Mouse (Mus musculus) lung, postnatal 36 days (tissue): ENCODE measurements around the gene Plpp3.

ENCODE experiments used
- DNase-seq: peaks from one replicate; pipeline ENCODE4 v3.0.0; 2022; ENCODE audit warnings: mixed read lengths

Gene Plpp3

DNA sequence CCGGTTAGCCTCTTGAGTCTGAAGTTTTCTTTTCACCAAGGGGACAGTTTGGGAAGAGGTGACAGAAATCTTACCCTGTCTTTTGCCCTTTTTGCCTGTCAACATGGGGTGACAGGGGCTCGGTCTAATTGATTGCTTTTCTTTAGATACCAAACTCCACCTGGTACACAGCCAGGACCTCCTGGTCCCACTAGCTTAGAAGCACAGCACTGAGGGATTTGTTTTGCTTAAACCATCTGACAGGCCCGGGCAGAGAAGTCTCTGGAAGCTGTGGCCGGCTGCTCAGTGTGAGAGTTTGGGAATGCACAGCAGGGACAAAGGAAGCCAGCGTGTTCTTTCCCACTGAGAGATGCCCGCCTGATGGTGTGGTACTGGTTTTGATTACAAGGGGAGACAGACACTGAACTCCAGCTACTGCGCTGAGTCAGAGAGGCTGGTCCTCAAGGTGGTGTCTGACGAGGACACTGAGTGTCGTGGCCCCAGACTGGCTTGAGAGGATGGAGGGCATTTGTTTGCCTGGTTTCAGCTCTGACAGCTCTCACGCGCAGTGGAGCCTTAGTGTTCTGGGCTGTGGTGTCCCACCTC lies 64.2 kb downstream of the Plpp3 start:
- no peak for DNase-seq

DNA sequence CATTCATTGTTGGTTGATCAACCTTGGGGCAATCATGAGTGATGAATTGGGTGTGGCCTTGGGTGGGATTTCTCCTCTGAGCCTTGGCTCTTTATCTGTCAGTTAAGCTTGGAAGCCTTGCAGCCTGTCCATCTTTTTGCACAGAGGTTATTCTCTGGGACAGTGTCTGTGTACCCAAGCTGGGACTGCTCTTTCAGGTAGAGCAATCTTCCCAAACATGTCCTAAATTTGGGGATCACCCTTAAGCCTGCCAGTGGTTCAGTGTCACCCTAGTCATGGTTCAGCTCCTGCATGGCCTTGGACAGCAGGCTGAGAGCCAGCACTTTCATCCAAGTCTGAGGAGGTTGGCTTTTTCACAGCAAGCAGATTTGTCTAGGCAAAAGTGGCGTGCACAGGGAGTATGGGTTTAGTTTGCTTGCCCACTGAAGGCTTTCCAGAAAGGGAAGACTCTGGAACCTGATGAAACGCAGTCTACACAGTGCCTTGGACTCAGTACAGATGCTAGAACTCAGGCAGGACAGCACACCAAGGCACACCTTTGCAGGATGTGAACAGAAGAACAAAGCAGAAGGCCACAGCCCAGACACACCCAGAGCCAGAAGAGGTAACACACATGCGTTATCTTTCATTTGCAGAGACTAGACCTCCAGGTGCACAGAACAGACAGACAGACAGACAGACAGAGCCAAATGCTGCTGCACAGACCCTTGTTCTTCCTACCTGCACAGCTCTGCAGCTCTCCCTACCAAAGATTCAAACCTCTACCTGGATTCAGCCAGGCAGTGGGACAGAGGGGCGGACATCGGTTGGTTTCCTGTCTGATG lies 66.2 kb downstream of the Plpp3 start:
- DNase-seq: no peak

DNA sequence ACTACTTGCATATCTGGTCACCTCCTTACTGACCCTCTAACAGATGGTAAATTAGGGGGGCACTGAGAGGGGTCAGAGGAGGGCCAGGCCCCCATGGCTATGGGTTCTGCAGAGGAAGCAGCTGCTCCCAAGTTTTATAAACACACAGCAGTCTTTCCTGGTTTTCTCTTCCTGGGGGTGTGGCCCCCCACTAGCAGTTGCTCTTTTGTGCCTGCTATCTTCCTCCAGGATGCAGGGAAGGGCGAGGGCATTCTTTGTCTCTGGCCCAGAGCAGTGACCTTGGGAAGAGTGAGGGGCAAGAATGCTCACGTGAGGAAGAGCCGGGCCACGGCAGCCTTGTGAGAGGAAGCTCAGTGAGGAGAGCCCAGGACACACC lies 66.8 kb downstream of the Plpp3 start:
- DNase-seq: peak; percentile 70

DNA sequence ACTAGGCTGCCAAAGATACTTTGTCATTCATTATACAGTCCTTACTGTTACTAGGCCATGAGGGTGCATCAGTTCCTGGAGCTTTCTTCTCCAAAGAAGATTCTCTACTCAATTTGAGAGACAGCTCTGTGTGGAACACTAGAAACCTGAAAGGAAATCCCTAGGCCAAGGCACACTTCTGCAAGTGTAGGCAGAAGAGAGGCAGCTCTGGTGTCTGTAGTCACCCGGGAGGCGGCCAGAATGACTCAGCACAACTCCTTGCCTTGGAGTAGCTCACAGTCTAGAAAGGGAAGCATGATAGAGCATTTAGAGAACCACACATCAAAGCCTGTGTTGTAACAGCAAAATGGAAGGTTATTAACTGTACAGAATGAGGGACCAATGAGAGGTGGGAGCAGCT lies 68.4 kb downstream of the Plpp3 start:
- DNase-seq: peak; percentile 82

GRCm38 (mm10) chr4:105226351-105226750 lies 69.2 kb downstream of the Plpp3 start:
- no peak for DNase-seq

DNA sequence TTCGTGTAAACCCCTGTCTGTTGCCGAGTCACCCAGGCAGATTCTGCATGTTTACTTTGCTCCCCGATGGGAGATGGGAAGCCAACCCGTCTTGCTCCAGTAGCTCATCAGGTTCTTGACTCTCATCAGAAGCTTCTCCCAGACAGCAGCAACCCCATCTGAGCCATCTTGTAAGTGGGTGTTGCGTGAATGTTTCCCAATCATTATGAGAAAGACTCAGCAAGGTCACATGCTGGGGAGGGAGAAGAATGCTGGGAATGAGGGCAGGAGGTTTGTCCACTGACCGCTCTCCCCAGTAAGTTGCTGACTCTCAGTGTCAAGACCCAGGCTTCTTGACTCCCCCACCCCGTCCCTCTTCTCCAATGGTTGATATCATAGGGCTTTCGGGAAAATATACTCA lies 73.0 kb downstream of the Plpp3 start:
- peak; percentile 44 for DNase-seq

GRCm38 (mm10) chr4:105240233-105240632 lies 83.1 kb downstream of the Plpp3 start:
- DNase-seq: no peak

DNA sequence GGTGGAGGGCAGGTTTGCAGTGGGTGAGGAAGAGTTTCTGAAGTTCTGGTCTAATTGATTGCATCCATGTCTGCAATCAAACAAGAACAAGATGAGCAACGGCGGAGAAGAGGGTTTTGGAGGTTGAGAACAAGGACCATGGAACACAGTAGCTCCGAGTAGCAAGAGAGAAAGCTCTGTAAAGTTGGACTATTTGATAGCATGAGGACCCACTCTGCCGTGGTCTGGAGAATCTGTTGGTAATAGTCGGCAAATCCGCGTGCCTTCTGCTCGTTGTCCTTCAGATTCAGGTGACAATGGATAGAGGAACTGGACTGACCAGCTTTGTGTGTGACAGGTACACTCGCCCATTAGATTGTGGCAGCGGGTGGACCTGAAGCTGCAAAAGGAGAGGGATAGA lies 87.8 kb downstream of the Plpp3 start:
- DNase-seq: no peak

- peak; percentile 72 for DNase-seq
Observed at GRCm38 (mm10) chr4:105245479-105245944, 88.4 kb downstream of the Plpp3 start.

DNA sequence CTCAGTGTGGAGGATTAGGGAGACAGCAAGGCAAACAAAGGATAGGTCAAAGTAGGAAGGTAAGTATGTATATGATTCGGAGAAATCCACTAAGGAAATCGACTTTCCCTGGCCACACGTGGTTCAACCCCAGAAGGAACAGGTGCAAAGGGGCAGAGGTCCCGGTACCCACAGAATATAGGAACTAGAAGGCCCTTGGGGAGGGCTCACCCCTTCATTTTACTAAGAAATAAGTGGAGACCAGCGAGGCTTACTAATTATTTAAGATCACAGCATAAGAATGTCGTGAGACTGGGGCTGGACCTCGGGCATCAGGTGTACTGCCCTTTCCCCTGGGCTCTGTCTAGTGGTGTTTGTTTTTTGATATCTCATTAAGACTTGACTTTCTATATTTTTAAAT lies 89.2 kb downstream of the Plpp3 start:
- DNase-seq: no peak

- no peak for DNase-seq
Observed at GRCm38 (mm10) chr4:105248161-105248560, 91.0 kb downstream of the Plpp3 start.

- no peak for DNase-seq
Observed at GRCm38 (mm10) chr4:105249283-105249682, 92.1 kb downstream of the Plpp3 start.

GRCm38 (mm10) chr4:105250946-105251345 lies 93.8 kb downstream of the Plpp3 start:
- DNase-seq: no peak

- DNase-seq: no peak
Observed at GRCm38 (mm10) chr4:105252044-105252443, 94.9 kb downstream of the Plpp3 start.

DNA sequence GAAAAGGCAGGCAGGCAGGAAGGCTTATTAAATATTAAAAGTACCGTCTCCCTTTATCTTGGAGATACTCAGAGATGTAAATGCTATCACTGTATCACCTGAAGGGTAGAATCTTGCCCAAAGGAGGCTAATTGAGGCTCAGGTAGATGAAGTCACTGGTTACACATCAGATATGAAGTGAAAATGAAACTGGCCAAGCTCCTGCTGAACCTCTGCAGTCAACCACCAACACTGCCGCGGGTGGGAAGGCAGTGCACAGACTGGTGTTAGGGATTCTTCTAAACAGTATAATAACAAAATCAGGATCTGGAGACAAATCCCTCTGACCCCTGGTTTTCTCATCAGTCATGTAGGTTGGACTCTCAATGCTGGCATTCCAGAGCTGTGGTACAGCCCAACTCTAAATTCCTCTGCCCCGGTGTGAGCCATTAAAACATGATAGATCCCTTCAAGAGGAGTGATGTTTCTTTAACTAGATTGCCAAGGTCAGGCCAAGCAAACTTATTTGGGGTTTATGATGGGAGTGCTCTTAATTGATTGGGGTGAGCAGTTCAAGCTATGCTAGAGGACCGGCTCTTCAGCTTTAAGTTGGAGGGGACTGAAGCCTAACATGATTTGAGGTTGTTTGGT lies 95.5 kb downstream of the Plpp3 start:
- no peak for DNase-seq

- DNase-seq: no peak
Observed at GRCm38 (mm10) chr4:105253453-105254341, 96.5 kb downstream of the Plpp3 start.

DNA sequence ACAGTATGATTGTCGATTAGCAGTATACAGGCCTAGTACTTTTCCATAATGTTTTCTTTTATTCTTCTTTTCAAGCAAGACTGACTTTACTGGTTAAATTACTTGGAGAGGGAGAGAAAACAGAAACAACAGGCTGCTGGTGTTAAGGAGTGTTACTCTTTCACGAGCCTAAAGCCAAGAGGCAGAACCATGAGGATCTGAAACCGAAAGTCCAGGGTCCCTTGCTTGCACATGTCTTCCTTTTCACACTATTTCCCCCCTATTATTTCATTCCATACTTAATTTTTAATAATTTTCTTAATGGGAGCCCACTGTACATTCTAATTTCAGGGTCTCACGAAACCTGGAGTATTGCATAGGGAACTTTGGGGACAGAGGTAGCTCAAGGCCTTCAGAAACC lies 97.2 kb downstream of the Plpp3 start:
- DNase-seq: no peak

- DNase-seq: no peak
Observed at GRCm38 (mm10) chr4:105255185-105255584, 98.0 kb downstream of the Plpp3 start.

- DNase-seq: no peak
Observed at GRCm38 (mm10) chr4:105257667-105258560, 100.8 kb downstream of the Plpp3 start.

DNA sequence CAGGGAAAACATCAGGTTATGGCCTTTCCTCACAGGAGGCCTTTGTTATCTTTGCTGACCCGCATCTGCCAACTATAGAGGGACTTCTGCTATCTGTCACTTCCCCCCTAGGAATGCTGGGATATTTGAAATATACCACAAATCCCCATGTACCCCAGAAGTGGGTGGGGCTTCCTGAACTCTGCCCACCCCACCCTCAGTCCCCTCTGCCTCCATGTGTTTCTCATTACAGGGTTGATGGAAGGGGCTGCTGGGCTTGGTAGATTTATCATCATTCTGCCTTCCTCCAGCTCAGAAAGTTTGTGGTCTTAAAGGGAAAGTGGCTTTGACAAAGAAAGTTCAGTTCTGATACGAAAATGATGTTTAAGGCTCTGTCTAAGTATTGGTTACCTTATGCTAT lies 103.2 kb downstream of the Plpp3 start:
- DNase-seq: no peak

DNA sequence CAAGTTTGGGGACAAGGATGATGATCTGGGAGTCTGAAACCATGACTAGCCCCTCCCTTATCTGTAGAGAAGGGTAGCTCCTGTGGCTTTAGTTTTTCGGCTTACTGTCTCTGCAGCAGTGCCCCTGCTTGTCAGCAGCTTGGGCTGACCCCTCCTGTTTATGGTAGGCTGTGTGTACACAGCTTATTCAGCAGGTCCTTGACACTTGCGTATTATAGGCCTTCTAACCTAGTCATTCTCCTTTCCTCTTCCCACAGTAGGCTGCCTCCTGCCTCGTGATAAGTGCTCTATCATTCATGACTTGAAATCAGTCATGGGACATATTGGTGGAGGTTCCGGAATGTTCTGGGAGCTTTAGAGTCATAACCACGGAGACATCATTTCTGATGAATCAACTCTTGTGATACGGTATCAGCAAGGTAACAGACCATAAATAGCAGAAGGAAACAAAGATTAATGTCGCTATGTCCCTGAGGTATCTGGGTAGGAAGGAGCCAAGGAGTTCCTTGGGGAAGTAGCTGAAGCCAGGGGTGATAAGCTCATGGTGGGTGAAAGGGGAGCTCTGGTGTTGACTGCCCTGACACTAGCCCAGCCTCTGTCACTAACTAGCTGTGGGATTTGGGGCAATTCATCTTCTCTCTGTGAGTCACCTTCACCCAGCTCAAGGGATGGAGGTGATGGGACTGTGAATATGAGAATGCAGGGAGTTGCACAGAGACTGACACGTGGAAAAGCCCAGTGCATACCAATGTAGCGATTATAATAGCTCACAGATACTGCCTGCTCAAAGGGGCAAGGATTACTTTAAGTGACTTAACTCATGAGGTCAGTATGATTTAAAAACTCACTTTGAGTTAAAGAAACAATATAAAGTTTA lies 104.0 kb downstream of the Plpp3 start:
- no peak for DNase-seq
